Mouse (Mus musculus) neural tube, embryonic 14.5 days (tissue): ENCODE measurements at regions not wholly inside any gene's neighbourhood (a gene's known extent, or its start where the extent isn't known, plus 50 kb on each side); places are given as distances from the start of the nearest gene placed in this dataset.

Experiments used
- ATAC-seq: fragments of 200-750 bp; cut with Nextera tagmentation; 2 replicates; pipeline ENCODE4 v1.8.0; 2017; ENCODE audit warnings: low read depth, mild to moderate bottlenecking, moderate TSS enrichment, moderate library complexity
- H3K27ac ChIP-seq: fragments of 300-500 bp; sonication (generic); 2 replicates; pipeline ENCODE4 v1.5.1; 2014; ENCODE audit warnings: low read depth, mild to moderate bottlenecking, control low read depth, low read length, moderate library complexity, mixed read lengths
- H3K27me3 ChIP-seq: fragments of 300-500 bp; sonication (generic); 2 replicates; pipeline ENCODE4 v1.6.1; 2014; ENCODE audit warnings: low read length; ENCODE audit not compliant: control insufficient read depth, insufficient read depth
- H3K36me3 ChIP-seq: fragments of 300-500 bp; sonication (generic); 2 replicates; pipeline ENCODE4 v1.6.1; 2014; ENCODE audit warnings: low read length, mixed read lengths; ENCODE audit not compliant: control insufficient read depth, insufficient read depth
- H3K4me1 ChIP-seq: fragments of 300-500 bp; sonication (generic); 2 replicates; pipeline ENCODE4 v1.6.1; 2014; ENCODE audit warnings: low read length; ENCODE audit not compliant: control insufficient read depth, insufficient read depth
- H3K4me2 ChIP-seq: fragments of 300-500 bp; sonication (generic); 2 replicates; pipeline ENCODE4 v1.6.1; 2014; ENCODE audit warnings: mild to moderate bottlenecking, low read depth, low read length, control low read depth
- H3K4me3 ChIP-seq: fragments of 300-500 bp; sonication (generic); 2 replicates; pipeline ENCODE4 v1.5.1; 2014; ENCODE audit warnings: low read depth, low read length, control low read depth, mixed read lengths
- H3K9ac ChIP-seq: fragments of 300-500 bp; sonication (generic); replicated peaks from 2 replicates; pipeline ENCODE4 v1.6.1; 2014; ENCODE audit warnings: low read depth, mild to moderate bottlenecking, control low read depth, low read length, mixed read lengths
- H3K9me3 ChIP-seq: fragments of 300-500 bp; sonication (generic); 2 replicates; pipeline ENCODE4 v1.6.1; 2016; ENCODE audit warnings: low read length; ENCODE audit not compliant: control insufficient read depth
- WGBS: fragments of 180-500 bp; shearing (Covaris S2); extraction: QIAGEN DNeasy Blood & Tissue Kit; methylation state at CpG from one replicate; pipeline ENCODE4 v1.1.7; 2014; 5-methylcytosine and 5-hydroxymethylcytosine counted together

- no peaks in the 10 kb centered on the region; the same call in 1 of the 2 replicates for H3K9me3 ChIP-seq
- no peak overlapping the region for H3K9ac ChIP-seq
- H3K36me3 ChIP-seq, result no peaks in the 10 kb centered on the region
- H3K4me1 ChIP-seq, result no peaks in the 10 kb centered on the region
- WGBS, result 33% methylated on average over 4 of the region's 4 CpGs
- H3K4me3 ChIP-seq, result no peak overlapping the region
- no peaks in the 10 kb centered on the region for H3K27me3 ChIP-seq
- peak; percentile 45; the same call in 1 of the 2 replicates for ATAC-seq
- H3K4me2 ChIP-seq, result no peak overlapping the region
- peak overlapping the region; percentile 60; the same call in 1 of the 2 replicates for H3K27ac ChIP-seq
Measured at GRCm38 (mm10) chr3:34441792-34442191, 208.4 kb upstream of the Sox2 start.

- Histone ChIP-seq H3K27me3 (no peaks in the 10 kb centered on the region), H3K4me3 (no peak overlapping the region), H3K4me1 (no peaks in the 10 kb centered on the region), H3K9ac (no peak overlapping the region), H3K36me3 (no peaks in the 10 kb centered on the region), H3K9me3 (no peaks in the 10 kb centered on the region), H3K27ac (peak overlapping the region; percentile 60; the same call in 1 of the 2 replicates), H3K4me2 (no peak overlapping the region)
- 13% methylated on average over 5 of the region's 5 CpGs for WGBS
- peak; percentile 41; the same call in 1 of the 2 replicates for ATAC-seq
Measured at GRCm38 (mm10) chr3:34441266-34441665, 208.9 kb upstream of the Sox2 start.

- H3K9ac ChIP-seq, result no peak overlapping the region
- no peak for ATAC-seq
- H3K27me3 ChIP-seq, result no peaks in the 10 kb centered on the region
- WGBS, result 52% methylated on average over 9 of the region's 9 CpGs
- no peak overlapping the region for H3K27ac ChIP-seq
- 0 out of 2 replicates have a peak, but pooled peaks cover 5% of the 10 kb centered on the region for H3K4me1 ChIP-seq
- no peaks in the 10 kb centered on the region for H3K36me3 ChIP-seq
- H3K4me2 ChIP-seq, result no peak overlapping the region
- H3K9me3 ChIP-seq, result no peaks in the 10 kb centered on the region
- no peak overlapping the region for H3K4me3 ChIP-seq
Measured at GRCm38 (mm10) chr3:34434901-34435300, 215.3 kb upstream of the Sox2 start.

- H3K9me3 ChIP-seq, result no peaks in the 10 kb centered on the region
- no peak for ATAC-seq
Measured at GRCm38 (mm10) chr3:34427967-34428366, 222.2 kb upstream of the Sox2 start.

GRCm38 (mm10) chr3:34427495-34427894, 222.7 kb upstream of the Sox2 start:
- Histone ChIP-seq H3K4me2 (no peak overlapping the region), H3K27me3 (no peaks in the 10 kb centered on the region), H3K4me1 (no peaks in the 10 kb centered on the region), H3K9ac (no peak overlapping the region), H3K9me3 (no peaks in the 10 kb centered on the region), H3K27ac (no peak overlapping the region), H3K4me3 (no peak overlapping the region), H3K36me3 (no peaks in the 10 kb centered on the region)
- 93% methylated on average over 4 of the region's 4 CpGs for WGBS
- no peak for ATAC-seq

More at GRCm38 (mm10) chr3:34427967-34428366, 222.2 kb upstream of the Sox2 start:
- no peak overlapping the region for H3K4me2 ChIP-seq
- no peaks in the 10 kb centered on the region for H3K27me3 ChIP-seq
- H3K4me3 ChIP-seq, result no peak overlapping the region
- H3K36me3 ChIP-seq, result no peaks in the 10 kb centered on the region
- no peak overlapping the region for H3K27ac ChIP-seq
- H3K9ac ChIP-seq, result no peak overlapping the region
- 96% methylated on average over 8 of the region's 8 CpGs for WGBS
- no peaks in the 10 kb centered on the region for H3K4me1 ChIP-seq

GRCm38 (mm10) chr3:34426955-34427354, 223.2 kb upstream of the Sox2 start:
- no peak for ATAC-seq
- H3K4me3 ChIP-seq, result no peak overlapping the region
- no peak overlapping the region for H3K4me2 ChIP-seq
- no peaks in the 10 kb centered on the region for H3K27me3 ChIP-seq
- H3K36me3 ChIP-seq, result no peaks in the 10 kb centered on the region
- H3K9me3 ChIP-seq, result no peaks in the 10 kb centered on the region
- H3K27ac ChIP-seq, result no peak overlapping the region
- no peak overlapping the region for H3K9ac ChIP-seq
- WGBS, result 87% methylated on average over 10 of the region's 10 CpGs
- H3K4me1 ChIP-seq, result no peaks in the 10 kb centered on the region

GRCm38 (mm10) chr3:34411915-34412306, 238.3 kb upstream of the Sox2 start:
- H3K4me3 ChIP-seq, result no peak overlapping the region
- no peaks in the 10 kb centered on the region for H3K36me3 ChIP-seq
- ATAC-seq, result peak; percentile 69; the same call in 1 of the 2 replicates
- H3K9ac ChIP-seq, result no peak overlapping the region
- no peaks in the 10 kb centered on the region for H3K9me3 ChIP-seq
- no peak overlapping the region for H3K27ac ChIP-seq
- H3K27me3 ChIP-seq, result no peaks in the 10 kb centered on the region
- WGBS, result 59% methylated on average over 3 of the region's 3 CpGs
- peak overlapping the region; percentile 8; the same call in 1 of the 2 replicates for H3K4me2 ChIP-seq
- 0 out of 2 replicates have a peak, but pooled peaks cover 3% of the 10 kb centered on the region for H3K4me1 ChIP-seq

- Histone ChIP-seq H3K27me3 (no peaks in the 10 kb centered on the region), H3K9me3 (no peaks in the 10 kb centered on the region), H3K4me2 (peak overlapping the region; percentile 8; the same call in 1 of the 2 replicates), H3K27ac (no peak overlapping the region), H3K4me3 (no peak overlapping the region), H3K36me3 (no peaks in the 10 kb centered on the region), H3K4me1 (0 out of 2 replicates have a peak, but pooled peaks cover 3% of the 10 kb centered on the region), H3K9ac (no peak overlapping the region)
- peak; percentile 88 for ATAC-seq
- WGBS, result 24% methylated on average over 10 of the region's 10 CpGs
Measured at GRCm38 (mm10) chr3:34411142-34411914, 238.9 kb upstream of the Sox2 start.

- Histone ChIP-seq H3K4me1 (no peaks in the 10 kb centered on the region), H3K36me3 (no peaks in the 10 kb centered on the region), H3K9ac (no peak overlapping the region), H3K4me2 (no peak overlapping the region), H3K9me3 (no peaks in the 10 kb centered on the region), H3K27me3 (no peaks in the 10 kb centered on the region), H3K27ac (no peak overlapping the region), H3K4me3 (no peak overlapping the region)
- WGBS, result 84% methylated on average over 2 of the region's 2 CpGs
- no peak for ATAC-seq
Measured at GRCm38 (mm10) chr3:34403586-34403985, 246.6 kb upstream of the Sox2 start.
